Mouse (Mus musculus) cerebellum, adult 2 months (tissue): Measurements from ENCODE around the gene Hras. TPM values are rescaled to one million over a fixed set of nuclear protein-coding genes. Genes with fewer than 3 reads are reported as not detected.

Experiments used
- DNase-seq, 2 experiments: peaks; one replicate each; pipeline ENCODE4 v3.0.0; 2021
- H3K27ac ChIP-seq: fragments of 200-500 bp; 2 replicates; pipeline ENCODE4 v1.5.1; 2012; ENCODE audit warnings: low read length, control low read depth, inconsistent platforms; ENCODE audit not compliant: insufficient read depth
- H3K27me3 ChIP-seq: fragments of 200-500 bp; 2 replicates; pipeline ENCODE4 v1.6.1; 2012; ENCODE audit warnings: inconsistent platforms, mild to moderate bottlenecking, low read length, moderate library complexity; ENCODE audit not compliant: control insufficient read depth, insufficient read depth
- H3K4me1 ChIP-seq: fragments of 200-500 bp; 2 replicates; pipeline ENCODE4 v1.6.1; 2011; ENCODE audit warnings: low read length; ENCODE audit not compliant: control insufficient read depth, insufficient read depth
- H3K4me3 ChIP-seq: fragments of 200-500 bp; replicated peaks from 2 replicates; pipeline ENCODE3; 2011; ENCODE audit warnings: mild to moderate bottlenecking, low read depth, low read length, control low read depth; ENCODE audit not compliant: insufficient read depth
- CTCF ChIP-seq: fragments of 200-500 bp; IDR thresholded peaks from 2 replicates; pipeline ENCODE4 v1.5.1; 2011; ENCODE audit warnings: low read depth, mild to moderate bottlenecking, control low read depth, low read length, moderate library complexity, borderline replicate concordance; ENCODE audit not compliant: insufficient read depth
- POLR2A ChIP-seq: fragments of 200-500 bp; IDR thresholded peaks from 2 replicates; pipeline ENCODE4 v1.6.1; 2011; ENCODE audit warnings: low read length, control low read depth, borderline replicate concordance; ENCODE audit not compliant: insufficient read depth
- WGBS: fragments of 180-500 bp; shearing (Covaris S2); methylation state at CpG from one replicate; pipeline ENCODE4 v1.1.7; 2018; 5-methylcytosine and 5-hydroxymethylcytosine counted together
- polyA plus RNA-seq: library from polyadenylated mRNA; depleted of rRNA; stranded (reverse); fragments of >200 nt; gene quantifications from 2 replicates; pipeline ENCODE4 v1.2.3, GENCODE M21; 2012

The Hras gene
- polyA plus RNA-seq, 1 experiment: 186 TPM

DNA sequence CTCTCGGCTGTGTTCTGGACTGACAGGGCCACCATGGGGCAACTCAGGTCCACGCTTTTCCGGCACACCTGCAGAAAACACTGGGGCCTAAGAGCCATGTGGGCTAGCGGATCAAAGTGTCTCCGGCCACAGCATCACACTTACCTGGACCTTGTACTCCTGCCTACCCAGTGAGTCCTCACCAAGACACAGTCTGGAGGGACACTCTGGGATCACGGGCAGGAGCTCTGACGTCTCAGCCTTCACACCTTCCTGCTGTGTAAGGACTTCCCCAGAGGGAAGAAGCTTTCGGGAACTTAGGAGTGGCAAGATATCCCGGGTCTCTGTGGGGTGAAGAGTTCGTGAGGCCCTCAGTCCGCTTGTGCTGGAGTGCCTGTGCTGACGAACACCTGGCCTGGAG lies 16.3 kb upstream of the Hras start:
- 85% methylated on average over 12 of the region's 12 CpGs for WGBS
- DNase-seq: no peak
- no peaks in the 10 kb centered on the region for H3K4me1 ChIP-seq
- H3K27me3 ChIP-seq: no peaks in the 10 kb centered on the region
- TF ChIP-seq POLR2A: no peak
- H3K27ac ChIP-seq: no peak overlapping the region
- no peak overlapping the region for H3K4me3 ChIP-seq

DNA sequence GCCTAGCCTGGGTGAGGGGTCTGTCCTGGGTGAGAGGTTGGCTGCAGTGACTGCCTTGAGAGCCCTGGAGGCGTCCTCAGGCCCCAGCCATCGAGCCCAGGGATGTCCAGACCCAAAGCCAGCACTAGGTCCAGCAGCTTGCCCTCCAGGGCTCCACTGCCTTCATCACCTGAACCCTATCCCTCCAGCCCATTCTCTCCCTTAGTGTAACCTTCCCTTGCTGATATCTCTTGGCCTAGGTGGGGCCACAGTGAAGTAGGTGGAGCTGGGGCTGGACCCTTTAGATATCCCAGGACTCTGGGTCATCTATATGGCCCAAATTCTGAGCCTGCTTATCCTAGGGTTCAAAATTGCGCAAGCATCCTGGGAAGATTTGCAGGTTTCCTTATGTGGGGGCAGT lies 15.7 kb upstream of the Hras start:
- TF ChIP-seq CTCF: no peak
- no peak for TF ChIP-seq POLR2A
- Histone ChIP-seq H3K4me1 (no peaks in the 10 kb centered on the region), H3K4me3 (no peak overlapping the region), H3K27me3 (no peaks in the 10 kb centered on the region), H3K27ac (no peak overlapping the region)
- 66% methylated on average over 3 of the region's 3 CpGs for WGBS
- DNase-seq: no peak

DNA sequence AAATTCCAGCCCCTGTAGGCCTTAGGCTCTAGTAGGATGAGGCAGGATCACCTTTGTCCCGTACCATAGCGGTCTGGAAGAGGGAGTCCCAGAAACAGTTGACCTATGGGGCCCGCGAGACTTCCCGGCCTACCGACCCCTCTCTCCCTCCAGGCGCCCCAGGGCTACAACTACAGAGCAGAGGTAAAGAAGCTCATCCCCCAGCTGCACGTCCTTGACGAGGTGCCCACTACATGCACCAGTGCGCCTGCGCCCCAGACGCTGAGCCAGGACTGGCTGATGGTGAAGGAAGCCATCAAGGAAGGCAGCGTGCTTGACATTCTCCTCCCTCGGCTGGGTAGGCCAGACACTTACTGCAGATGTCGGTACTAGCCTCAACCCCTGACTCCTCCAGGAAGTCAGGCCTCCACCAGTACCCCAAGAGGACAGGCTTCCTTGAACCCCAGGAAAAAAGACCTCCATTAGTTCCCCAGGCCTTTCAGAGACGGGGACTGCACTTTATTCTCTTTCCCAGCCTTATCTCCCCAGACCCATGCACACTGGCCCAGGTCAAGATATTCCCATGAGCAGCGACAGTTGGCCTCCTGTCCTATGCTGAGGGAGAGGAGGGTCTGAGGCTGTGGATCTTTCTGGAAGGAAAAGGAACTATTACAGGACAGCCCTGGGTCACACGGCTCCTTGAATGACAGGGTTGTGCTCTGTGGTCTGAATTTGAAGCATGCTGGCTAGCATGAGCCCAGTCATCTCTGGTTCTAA lies 12.6 kb upstream of the Hras start:
- Histone ChIP-seq H3K27me3 (no peaks in the 10 kb centered on the region), H3K27ac (no peak overlapping the region), H3K4me1 (no peaks in the 10 kb centered on the region), H3K4me3 (no peak overlapping the region)
- DNase-seq: no peak
- no peak for TF ChIP-seq CTCF
- TF ChIP-seq POLR2A: no peak
- WGBS: 94% methylated on average over 18 of the region's 18 CpGs

DNA sequence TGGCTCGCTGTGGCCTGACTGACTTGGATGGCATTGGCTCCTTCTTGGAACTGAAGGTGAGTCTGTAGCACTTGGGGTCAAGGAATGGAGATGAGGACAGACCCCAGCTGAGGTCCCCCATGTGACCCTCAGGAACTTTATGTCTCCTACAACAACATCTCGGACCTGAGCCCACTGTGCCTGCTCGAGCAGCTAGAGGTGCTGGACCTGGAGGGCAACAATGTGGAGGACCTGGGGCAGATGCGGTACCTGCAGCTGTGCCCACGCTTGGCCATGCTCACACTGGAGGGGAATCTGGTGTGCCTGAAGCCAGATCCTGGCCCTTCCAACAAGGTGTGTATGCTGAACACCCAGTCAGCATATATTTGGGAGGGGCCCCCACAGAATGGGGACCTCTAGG lies 11.7 kb upstream of the Hras start:
- H3K27ac ChIP-seq: no peak overlapping the region
- no peak for DNase-seq
- H3K4me3 ChIP-seq: no peak overlapping the region
- no peaks in the 10 kb centered on the region for H3K4me1 ChIP-seq
- 89% methylated on average over 5 of the region's 5 CpGs for WGBS
- H3K27me3 ChIP-seq: no peaks in the 10 kb centered on the region
- TF ChIP-seq POLR2A: no peak
- TF ChIP-seq CTCF: no peak

DNA sequence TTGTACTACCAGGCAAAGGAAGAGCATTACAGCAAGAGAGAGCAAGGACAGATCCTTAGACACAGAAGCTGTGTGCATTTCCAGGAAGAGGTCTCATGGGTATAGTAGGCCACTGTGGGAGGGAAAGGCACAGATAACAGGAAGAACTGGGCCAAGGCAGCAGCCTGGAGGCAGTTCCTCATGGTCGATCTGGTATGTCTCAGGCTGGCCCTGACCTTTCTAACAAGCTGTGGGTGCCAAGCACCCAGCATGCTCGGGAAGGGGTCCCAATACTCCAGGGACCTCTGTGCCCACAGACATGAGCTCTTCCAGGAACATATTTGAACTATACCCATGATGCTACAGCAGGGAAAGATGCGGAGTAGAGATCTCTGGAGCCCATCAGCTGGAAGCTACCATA lies 10.7 kb upstream of the Hras start:
- Histone ChIP-seq H3K4me3 (no peak overlapping the region), H3K27me3 (no peaks in the 10 kb centered on the region), H3K4me1 (no peaks in the 10 kb centered on the region), H3K27ac (no peak overlapping the region)
- no peak for TF ChIP-seq CTCF
- TF ChIP-seq POLR2A: no peak
- no peak for DNase-seq
- 61% methylated on average over 3 of the region's 3 CpGs for WGBS

DNA sequence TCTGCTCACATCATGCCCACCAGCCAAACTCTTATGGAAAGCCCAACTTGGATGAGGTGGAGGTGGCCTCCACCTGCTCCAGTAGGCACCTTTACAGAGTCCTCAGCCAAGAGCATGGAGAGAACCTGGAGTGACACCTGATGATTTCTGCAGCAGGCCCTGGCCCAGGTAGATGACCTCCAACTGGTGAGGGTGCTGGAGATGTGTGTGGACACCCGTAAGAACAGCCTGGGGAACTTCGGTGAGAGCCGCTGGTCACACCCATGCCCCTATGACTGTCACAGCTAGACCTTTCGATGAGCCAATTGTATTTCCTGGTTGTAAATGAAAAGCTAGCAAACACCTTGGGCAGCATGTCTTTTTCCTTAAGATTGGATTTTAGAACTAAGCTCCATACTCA lies 4.3 kb upstream of the Hras start:
- Histone ChIP-seq H3K27me3 (no peaks in the 10 kb centered on the region), H3K27ac (no peak overlapping the region), H3K4me1 (peaks cover 3% of the 10 kb centered on the region; the same call in 1 of the 2 replicates), H3K4me3 (no peak overlapping the region)
- DNase-seq: no peak
- TF ChIP-seq POLR2A (no peak), CTCF (no peak)
- WGBS: 98% methylated on average over 4 of the region's 4 CpGs

DNA sequence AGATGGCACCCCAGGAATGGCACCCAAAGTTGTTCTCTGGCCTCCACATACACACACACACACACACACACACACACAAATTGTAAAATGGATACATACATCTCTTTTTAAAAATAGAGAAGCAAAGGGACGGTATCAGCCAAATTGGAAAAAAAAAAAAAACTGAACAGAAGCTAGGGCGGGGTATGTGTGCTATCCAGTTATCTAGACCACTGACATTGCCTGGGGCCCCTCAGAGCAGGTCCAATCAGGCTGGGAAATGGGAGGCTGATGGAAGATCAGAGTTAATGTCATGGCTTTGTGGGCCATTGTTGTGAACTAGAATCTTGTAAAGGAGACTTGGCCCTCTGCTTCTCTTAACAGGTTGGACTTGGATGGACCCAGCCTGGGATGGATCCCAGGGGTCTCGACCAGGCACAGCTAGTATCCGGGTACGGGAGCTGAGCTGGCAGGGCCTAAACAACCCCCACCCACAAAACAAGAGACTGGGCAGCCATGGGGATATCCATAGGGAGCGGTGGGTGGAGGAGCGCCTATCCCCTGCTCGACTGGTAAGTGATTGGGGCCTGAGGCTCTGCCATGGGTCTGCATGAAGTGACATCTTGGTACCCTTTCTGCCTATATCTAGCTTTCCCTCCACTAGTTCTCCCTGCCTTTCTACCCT lies 2.9 kb upstream of the Hras start:
- H3K4me3 ChIP-seq: no peak overlapping the region
- H3K27me3 ChIP-seq: no peaks in the 10 kb centered on the region
- WGBS: 86% methylated on average over 8 of the region's 8 CpGs
- H3K27ac ChIP-seq: no peak overlapping the region
- no peak for DNase-seq
- H3K4me1 ChIP-seq: peaks cover 14% of the 10 kb centered on the region
- TF ChIP-seq CTCF (no peak), POLR2A (no peak)

DNA sequence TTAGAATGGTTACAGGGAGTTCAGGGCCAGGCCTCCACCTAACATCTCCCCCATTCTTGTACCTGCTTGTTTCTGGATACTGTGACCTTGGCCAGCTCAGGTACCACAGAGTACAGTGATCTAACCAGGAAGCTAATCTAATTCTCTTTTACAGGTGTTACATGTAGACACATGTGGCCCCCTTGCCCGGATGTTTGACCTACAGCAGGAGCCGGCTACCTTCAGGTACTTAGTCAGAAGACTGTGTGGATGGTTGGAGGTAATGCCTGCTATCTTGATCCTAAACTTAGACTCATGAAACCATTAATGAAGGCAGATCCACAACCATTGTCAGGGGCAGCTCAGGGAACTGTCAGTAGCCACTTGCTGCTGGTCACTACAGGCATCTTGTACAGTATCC lies 1.9 kb upstream of the Hras start:
- TF ChIP-seq CTCF (no peak), POLR2A (no peak)
- 94% methylated on average over 2 of the region's 2 CpGs for WGBS

More for the DNA sequence above, 1.9 kb upstream of the Hras start:
- Histone ChIP-seq H3K4me3 (no peak overlapping the region), H3K27me3 (no peaks in the 10 kb centered on the region), H3K27ac (no peak overlapping the region), H3K4me1 (peaks cover 14% of the 10 kb centered on the region)
- DNase-seq: no peak
